Mouse (Mus musculus): ENCODE measurements around the gene Krtcap2.

Krtcap2 gene

GRCm38 (mm10) chr3:89280606-89281511, 35.1 kb downstream of the Krtcap2 start, which contains the start of gene Efna1:
Gene Efna1, minus strand, starts transcription at chr3:89281142.
- DNase-seq (ENCODE audit: low spot score in 2 of 2), result no peak

GRCm38 (mm10) chr3:89281579-89282290, 36.0 kb downstream of the Krtcap2 start:
- DNase-seq (ENCODE audit: low spot score in 2 of 2), result peak; percentile 57 to 77

- DNase-seq (ENCODE audit: low spot score in 2 of 2), result no peak
Measured at GRCm38 (mm10) chr3:89282291-89282643, 36.5 kb downstream of the Krtcap2 start.

- no peak for DNase-seq (ENCODE audit: low spot score in 2 of 2)
Measured at GRCm38 (mm10) chr3:89284261-89284660, 38.5 kb downstream of the Krtcap2 start.

- DNase-seq (ENCODE audit: low spot score in 2 of 2), result no peak
Measured at GRCm38 (mm10) chr3:89285526-89285925, 39.8 kb downstream of the Krtcap2 start.

- DNase-seq (ENCODE audit: low spot score in 2 of 2), result no peak
Measured at GRCm38 (mm10) chr3:89287286-89287685, 41.5 kb downstream of the Krtcap2 start.

- no peak for DNase-seq (ENCODE audit: low spot score in 2 of 2)
Measured at GRCm38 (mm10) chr3:89288503-89288928, 42.8 kb downstream of the Krtcap2 start.

- no peak for DNase-seq (ENCODE audit: low spot score in 2 of 2)
Measured at GRCm38 (mm10) chr3:89291874-89292273, 46.1 kb downstream of the Krtcap2 start.

GRCm38 (mm10) chr3:89292303-89292702, 46.5 kb downstream of the Krtcap2 start:
- DNase-seq (ENCODE audit: low spot score in 2 of 2), result no peak

GRCm38 (mm10) chr3:89293247-89293918, 47.6 kb downstream of the Krtcap2 start:
- DNase-seq (ENCODE audit: low spot score in 2 of 2), result no peak

GRCm38 (mm10) chr3:89294195-89294594, 48.4 kb downstream of the Krtcap2 start:
- no peak for DNase-seq (ENCODE audit: low spot score in 2 of 2)

GRCm38 (mm10) chr3:89295685-89296230, 50.0 kb downstream of the Krtcap2 start:
- DNase-seq (ENCODE audit: low spot score in 2 of 2), result no peak

- DNase-seq (ENCODE audit: low spot score in 2 of 2), result no peak
Measured at GRCm38 (mm10) chr3:89296761-89297396, 51.1 kb downstream of the Krtcap2 start.

GRCm38 (mm10) chr3:89298908-89299307, 53.1 kb downstream of the Krtcap2 start:
- DNase-seq (ENCODE audit: low spot score in 2 of 2), result no peak

GRCm38 (mm10) chr3:89299499-89299898, 53.7 kb downstream of the Krtcap2 start:
- DNase-seq (ENCODE audit: low spot score in 2 of 2), result no peak
